Mouse (Mus musculus) small intestine, adult 2 months (tissue): ENCODE measurements around the gene Mdfi.

Source experiments
- CTCF ChIP-seq: fragments of 200-500 bp; IDR thresholded peaks from 2 replicates; pipeline ENCODE4 v1.5.1; 2012; ENCODE audit warnings: low read depth, mild to moderate bottlenecking, control low read depth, inconsistent platforms, low read length, moderate library complexity, mixed read lengths; ENCODE audit not compliant: insufficient replicate concordance, insufficient read length; ENCODE audit errors: extremely low read depth
- POLR2A ChIP-seq: fragments of 200-500 bp; IDR thresholded peaks from 2 replicates; pipeline ENCODE4 v1.6.1; 2012; ENCODE audit warnings: low read depth, mild to moderate bottlenecking, control low read depth, inconsistent platforms, low read length, moderate library complexity

DNA sequence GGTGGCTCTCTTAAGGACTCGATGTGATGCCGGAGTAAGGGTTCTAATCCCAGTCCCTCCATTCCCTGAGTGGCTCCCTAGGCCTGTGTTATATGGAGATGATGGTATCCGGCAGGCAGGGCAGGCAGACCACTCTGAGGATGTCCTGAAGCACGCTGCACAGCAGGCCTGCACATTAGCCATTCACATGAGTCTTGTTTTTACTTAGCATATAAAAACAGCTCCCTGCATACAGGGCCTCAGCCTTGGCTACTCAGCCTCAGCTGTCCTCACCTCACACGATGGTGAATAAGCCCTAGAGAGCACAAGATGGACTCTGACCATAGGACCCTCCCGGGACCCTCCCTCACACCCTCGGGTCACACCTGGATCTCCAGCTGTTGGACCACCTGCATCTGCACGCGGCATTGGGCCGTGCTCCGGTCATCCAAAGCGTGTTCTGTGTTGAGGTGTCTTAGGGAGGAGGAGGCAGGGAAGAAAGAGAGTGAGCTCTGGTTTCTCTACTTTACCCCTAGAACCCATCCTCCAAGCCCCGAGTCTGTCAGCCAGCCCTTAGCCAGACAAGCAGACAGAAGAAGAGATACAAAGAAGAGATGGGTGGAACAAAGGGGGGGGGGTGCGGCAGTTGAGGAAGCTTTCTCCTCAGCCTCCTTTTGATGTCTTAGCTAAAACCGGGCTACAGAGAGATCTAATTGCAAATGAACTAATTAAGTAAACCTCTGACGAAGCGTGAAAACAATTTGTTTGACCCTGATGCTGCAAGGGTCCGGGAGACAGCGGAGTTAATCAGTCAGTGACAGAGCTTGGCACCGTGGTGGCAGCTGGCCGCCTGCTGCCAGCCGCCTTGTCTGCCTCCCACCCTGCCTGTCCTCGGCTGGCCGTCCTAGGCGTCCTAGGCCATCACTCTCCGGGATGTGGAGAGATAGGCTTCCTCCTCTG is 42.6 kb upstream of the Mdfi start:
- TF ChIP-seq POLR2A (no peak), CTCF (no peak)
